Mouse (Mus musculus) CH12.LX (cell line): ENCODE measurements around the gene Acaca. TPM values are rescaled to one million over a fixed set of nuclear protein-coding genes. Genes with fewer than 3 reads are reported as not detected.

ENCODE experiments used
- DNase-seq: peaks from one replicate; pipeline ENCODE4 v3.0.0-alpha.2; 2013; ENCODE audit errors: extremely low read depth
- H3K27ac ChIP-seq: 2 replicates; pipeline ENCODE4 v1.5.1; 2012; ENCODE audit warnings: low read depth, mild to moderate bottlenecking, control low read depth, moderate library complexity; ENCODE audit not compliant: insufficient read depth
- H3K27me3 ChIP-seq: replicated peaks from 2 replicates; pipeline ENCODE3; 2012; ENCODE audit warnings: inconsistent platforms
- H3K36me3 ChIP-seq, 2 experiments: replicated peaks in 1 of 2; 2 replicates each; pipeline versions ENCODE3 to v1.6.1; 2012; ENCODE audit warnings: inconsistent platforms in 1 of 2, low read length in 1 of 2, mild to moderate bottlenecking in 1 of 2, mixed read lengths in 1 of 2, moderate library complexity in 1 of 2; ENCODE audit not compliant: control insufficient read depth in 1 of 2, insufficient read depth in 1 of 2
- H3K4me1 ChIP-seq, 2 experiments: 2 replicates each; pipeline ENCODE4 v1.6.1; 2012; ENCODE audit warnings: inconsistent platforms in 1 of 2, moderate library complexity in 1 of 2; ENCODE audit not compliant: insufficient read depth in 2 of 2, control insufficient read depth in 1 of 2
- H3K4me2 ChIP-seq: 2 replicates; pipeline ENCODE4 v1.6.1; 2012; ENCODE audit warnings: low read depth, mild to moderate bottlenecking, control low read depth; ENCODE audit not compliant: poor library complexity, insufficient read depth, severe bottlenecking
- H3K4me3 ChIP-seq, 3 experiments: fragments of 150-350 bp in 1 of 3; sonication (generic) in 1 of 3; replicated peaks in 1 of 3; 2 replicates each; pipeline versions ENCODE3 to v1.5.1; 2011 to 2012; ENCODE audit warnings: low read depth in 2 of 3, low read length in 2 of 3, mild to moderate bottlenecking in 2 of 3, moderate library complexity in 2 of 3, control low read depth in 1 of 3, improper control_type of control experiment in 1 of 3, inconsistent platforms in 1 of 3, mixed read lengths in 1 of 3; ENCODE audit not compliant: poor library complexity in 1 of 3
- H3K79me2 ChIP-seq: replicated peaks from 2 replicates; pipeline ENCODE4 v1.6.1; 2012; ENCODE audit warnings: mild to moderate bottlenecking, moderate library complexity; ENCODE audit not compliant: control insufficient read depth, poor library complexity, insufficient read depth, severe bottlenecking; ENCODE audit errors: extremely low read depth
- H3K9ac ChIP-seq: 2 replicates; pipeline ENCODE4 v1.6.1; 2012; ENCODE audit warnings: low read depth, mild to moderate bottlenecking, control low read depth, moderate library complexity; ENCODE audit not compliant: insufficient read depth
- H3K9me3 ChIP-seq: replicated peaks from 2 replicates; pipeline ENCODE3; 2012; ENCODE audit warnings: low read length, inconsistent platforms, mixed read lengths
- CHD1 ChIP-seq: IDR thresholded peaks from 2 replicates; pipeline ENCODE4 v1.6.1; 2012; ENCODE audit warnings: low read depth, low read length, improper control_type of control experiment, inconsistent platforms
- CHD2 ChIP-seq: IDR thresholded peaks from 2 replicates; pipeline ENCODE4 v1.6.1; 2011; ENCODE audit warnings: low read length, improper control_type of control experiment
- CTCF ChIP-seq, 2 experiments: IDR thresholded peaks in 1 of 2; conservative IDR thresholded peaks in 1 of 2; 2 replicates each; pipeline ENCODE4 v1.5.1; 2011 to 2012; ENCODE audit warnings: low read depth in 2 of 2, low read length in 2 of 2, improper control_type of control experiment in 1 of 2, inconsistent platforms in 1 of 2, mild to moderate bottlenecking in 1 of 2, moderate library complexity in 1 of 2
- E2F4 ChIP-seq: IDR thresholded peaks from 2 replicates; pipeline ENCODE4 v1.6.1; 2011; ENCODE audit warnings: low read depth, low read length, improper control_type of control experiment; ENCODE audit not compliant: insufficient replicate concordance
- ETS1 ChIP-seq: conservative IDR thresholded peaks from 2 replicates; pipeline ENCODE4 v1.6.1; 2012; ENCODE audit warnings: low read depth, mild to moderate bottlenecking, inconsistent platforms, low read length, improper control_type of control experiment, moderate library complexity
- JUND ChIP-seq: conservative IDR thresholded peaks from 2 replicates; pipeline ENCODE4 v1.6.1; 2011; ENCODE audit warnings: low read depth, low read length, improper control_type of control experiment
- KAT2A ChIP-seq: IDR thresholded peaks from 2 replicates; pipeline ENCODE4 v1.6.1; 2012; ENCODE audit warnings: low read length, improper control_type of control experiment, inconsistent platforms; ENCODE audit not compliant: insufficient replicate concordance
- MAFK ChIP-seq: IDR thresholded peaks from 2 replicates; pipeline ENCODE4 v1.6.1; 2011; ENCODE audit warnings: low read length, improper control_type of control experiment; ENCODE audit not compliant: insufficient replicate concordance
- MAX ChIP-seq: IDR thresholded peaks from 2 replicates; pipeline ENCODE4 v1.6.1; 2011; ENCODE audit warnings: low read length, improper control_type of control experiment
- MXI1 ChIP-seq: IDR thresholded peaks from 2 replicates; pipeline ENCODE4 v1.6.1; 2011; ENCODE audit warnings: mild to moderate bottlenecking, low read depth, low read length, improper control_type of control experiment
- MYC ChIP-seq: IDR thresholded peaks from 2 replicates; pipeline ENCODE4 v1.6.1; 2011; ENCODE audit warnings: low read depth, mild to moderate bottlenecking, improper control_type of control experiment, low read length
- NRF1 ChIP-seq: IDR thresholded peaks from 2 replicates; pipeline ENCODE4 v1.6.1; 2014; ENCODE audit warnings: low read depth, mild to moderate bottlenecking, inconsistent platforms, low read length, improper control_type of control experiment, moderate library complexity
- POLR2A ChIP-seq: IDR thresholded peaks from 2 replicates; pipeline ENCODE4 v1.6.1; 2011; ENCODE audit warnings: low read depth, mild to moderate bottlenecking, improper control_type of control experiment, low read length
- RCOR1 ChIP-seq: conservative IDR thresholded peaks from 2 replicates; pipeline ENCODE4 v1.6.1; 2012; ENCODE audit warnings: low read depth, mild to moderate bottlenecking, inconsistent platforms, low read length, improper control_type of control experiment
- SIN3A ChIP-seq: IDR thresholded peaks from 2 replicates; pipeline ENCODE4 v1.6.1; 2012; ENCODE audit warnings: low read length, improper control_type of control experiment, inconsistent platforms
- SMC3 ChIP-seq: IDR thresholded peaks from 2 replicates; pipeline ENCODE4 v1.6.1; 2011; ENCODE audit warnings: low read depth, low read length, improper control_type of control experiment
- TCF12 ChIP-seq: IDR thresholded peaks from 2 replicates; pipeline ENCODE4 v1.6.1; 2014; ENCODE audit warnings: low read depth, mild to moderate bottlenecking, inconsistent platforms, low read length, improper control_type of control experiment
- UBTF ChIP-seq: IDR thresholded peaks from 2 replicates; pipeline ENCODE4 v1.6.1; 2012; ENCODE audit warnings: low read depth, mild to moderate bottlenecking, inconsistent platforms, low read length, improper control_type of control experiment, moderate library complexity
- ZC3H11A ChIP-seq: IDR thresholded peaks from 2 replicates; pipeline ENCODE4 v1.6.1; 2012; ENCODE audit warnings: low read depth, mild to moderate bottlenecking, inconsistent platforms, low read length, improper control_type of control experiment
- ZNF384 ChIP-seq: IDR thresholded peaks from 2 replicates; pipeline ENCODE4 v1.6.1; 2012; ENCODE audit warnings: low read depth, low read length, improper control_type of control experiment, inconsistent platforms
- dilution Hi-C: fragments of 300-500 bp; cut with MboI; formaldehyde crosslinking; loops from 2 replicates; pipeline ENCODE4 v1.14.3; 2020; ENCODE audit warnings: low sequenced_read_pairs; ENCODE audit not compliant: extremely low pct_unique_long_range_greater_than_20kb, extremely low pct_ligation_motif_present
- in situ Hi-C: fragments of 300-500 bp; cut with MboI; formaldehyde crosslinking; loops from 3 replicates; pipeline ENCODE4 v1.14.3; 2019; ENCODE audit warnings: low sequenced_read_pairs, low pct_ligation_motif_present, low pct_unique_long_range_greater_than_20kb, mixed read lengths
- polyA plus RNA-seq: library from polyadenylated mRNA; unstranded; fragments of >175 nt; gene quantifications from 2 replicates; pipeline ENCODE4 v1.2.1, GENCODE M21; 2012; ENCODE audit warnings: low read depth; ENCODE audit not compliant: insufficient read length
- total RNA-seq, 2 experiments: library from RNA; depleted of rRNA; stranded (reverse); fragments of 300-350 nt in 1 of 2; fragments of >200 nt in 1 of 2; gene quantifications; 2 replicates each; pipeline ENCODE4 v1.2.3; 2012 to 2014

The Acaca gene
- total and polyA plus RNA-seq, 3 experiments: 36.9 to 62.6 (median 61.7) TPM

GRCm38 (mm10) chr11:84324032-84324752, 194.7 kb downstream of the Acaca start:
- Histone ChIP-seq H3K36me3 (peaks cover 38 to 80% of the 10 kb centered on the region in 2 experiments), H3K27me3 (no peaks in the 10 kb centered on the region), H3K79me2 (no peaks in the 10 kb centered on the region), H3K9me3 (no peaks in the 10 kb centered on the region), H3K4me3 (no peak overlapping the region), H3K4me1 (no peaks in the 10 kb centered on the region), H3K4me2 (no peak overlapping the region), H3K27ac (no peak overlapping the region), H3K9ac (no peak overlapping the region)
- TF ChIP-seq NRF1: no peak
- no peak for TF ChIP-seq ETS1
- no peak for TF ChIP-seq TCF12
- TF ChIP-seq MYC: no peak
- no peak for TF ChIP-seq CHD1
- TF ChIP-seq POLR2A: no peak
- no peak for TF ChIP-seq MAX
- TF ChIP-seq MAFK: no peak
- no peak for TF ChIP-seq CHD2
- no peak for TF ChIP-seq CTCF (conservative IDR thresholded peaks at IDR 0.05 in 1 of 2, IDR thresholded peaks at IDR 0.05 in 1 of 2; ENCODE audit: low read depth in 2 of 2, low read length in 2 of 2)
- TF ChIP-seq ZNF384: no peak
- no peak for TF ChIP-seq SMC3
- TF ChIP-seq JUND: no peak
- no peak for TF ChIP-seq KAT2A
- TF ChIP-seq SIN3A: no peak
- TF ChIP-seq ZC3H11A: no peak
- TF ChIP-seq E2F4: no peak
- TF ChIP-seq MXI1: no peak
- no peak for TF ChIP-seq UBTF
- no peak for TF ChIP-seq RCOR1
- dilution Hi-C loops: no loop called here
- no peak for DNase-seq
- in situ Hi-C loops: no loop called here

DNA sequence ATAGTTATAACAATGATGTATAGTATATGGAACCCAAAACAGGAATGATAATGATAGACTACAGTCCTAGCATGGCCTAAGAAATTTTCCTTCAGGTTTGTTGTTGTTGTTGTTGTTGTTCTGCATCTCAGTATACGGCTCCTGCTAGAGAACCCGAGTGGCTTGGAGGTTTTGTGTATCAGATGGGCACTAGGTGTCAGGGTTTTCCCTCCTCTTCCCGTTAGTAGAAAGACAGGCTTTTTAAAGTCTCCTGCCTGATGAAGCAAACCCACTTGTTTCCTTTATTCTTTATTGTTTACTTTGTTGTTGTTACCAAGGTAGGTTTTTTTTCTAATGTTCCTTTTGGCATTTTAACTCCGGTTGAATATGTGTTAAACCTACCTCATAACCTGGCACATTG, 197.6 kb downstream of the Acaca start:
- no peak overlapping the region for H3K4me2 ChIP-seq
- H3K9me3 ChIP-seq: no peaks in the 10 kb centered on the region
- H3K4me3 ChIP-seq: no peak overlapping the region
- in situ Hi-C loops: no loop called here
- dilution Hi-C loops: no loop called here
- TF ChIP-seq SMC3: no peak
- TF ChIP-seq CTCF (conservative IDR thresholded peaks at IDR 0.05 in 1 of 2, IDR thresholded peaks at IDR 0.05 in 1 of 2; ENCODE audit: low read depth in 2 of 2, low read length in 2 of 2): peak in 1 of 2 experiments; percentile 7; a peak in 1 of 4 replicates
- no peaks in the 10 kb centered on the region for H3K79me2 ChIP-seq
- no peak overlapping the region for H3K27ac ChIP-seq
- H3K36me3 ChIP-seq: peaks cover 30 to 67% of the 10 kb centered on the region in 2 experiments
- no peak for DNase-seq
- H3K27me3 ChIP-seq: no peaks in the 10 kb centered on the region
- peaks cover 0 to 5% of the 10 kb centered on the region in 2 experiments; a peak in 2 of 4 replicates for H3K4me1 ChIP-seq
- no peak overlapping the region for H3K9ac ChIP-seq
